Mouse (Mus musculus) lung, postnatal 0 days (tissue): Measurements from ENCODE around the gene 4930563M21Rik.
"Not testable (repeated sequence)": the region's sequence is repeated elsewhere in the genome, so short reads cannot be mapped to it uniquely, and the experiment has no call there.

ENCODE experiments used
- CTCF ChIP-seq: IDR thresholded peaks from 2 replicates; pipeline ENCODE4 v1.5.1; 2016; ENCODE audit warnings: antibody characterized with exemption, mild to moderate bottlenecking
- EP300 ChIP-seq: IDR thresholded peaks from 2 replicates; pipeline ENCODE4 v1.6.1; 2016; ENCODE audit warnings: antibody characterized with exemption, mild to moderate bottlenecking, control low read depth

GRCm38 (mm10) chr9:56004679-56005078, 5.7 kb downstream of the 4930563M21Rik start:
- TF ChIP-seq CTCF, EP300: not testable (repeated sequence)
